Mouse (Mus musculus) MEL (cell line): ENCODE data around the gene Tmub1. TPM values are rescaled to one million over a fixed set of nuclear protein-coding genes. Genes with fewer than 3 reads are reported as not detected.

Source experiments
- DNase-seq: peaks from one replicate; pipeline ENCODE4 v3.0.0; 2011; ENCODE audit warnings: low read depth, low spot score
- H3K27ac ChIP-seq: 2 replicates; pipeline ENCODE4 v1.5.1; 2012; ENCODE audit warnings: low read depth, mild to moderate bottlenecking, control low read depth, low read length, moderate library complexity; ENCODE audit not compliant: control insufficient read depth
- H3K27me3 ChIP-seq, 2 experiments: fragments of 150-350 bp in 1 of 2; sonication (generic) in 1 of 2; 2 replicates each; pipeline ENCODE4 v1.6.1; 2012; ENCODE audit warnings: low read length in 2 of 2, mild to moderate bottlenecking in 2 of 2, improper control_type of control experiment in 1 of 2, moderate library complexity in 1 of 2; ENCODE audit not compliant: insufficient read depth in 2 of 2, control insufficient read depth in 1 of 2
- H3K36me3 ChIP-seq, 2 experiments: 2 replicates each; pipeline ENCODE4 v1.6.1; 2012 to 2014; ENCODE audit warnings: low read length in 2 of 2, improper control_type of control experiment in 1 of 2, inconsistent platforms in 1 of 2, mild to moderate bottlenecking in 1 of 2; ENCODE audit not compliant: insufficient read depth in 2 of 2, control insufficient read depth in 1 of 2
- H3K4me1 ChIP-seq, 2 experiments: fragments of 150-350 bp in 1 of 2; sonication (generic) in 1 of 2; 2 replicates each; pipeline ENCODE4 v1.6.1; 2012; ENCODE audit warnings: low read length in 2 of 2, improper control_type of control experiment in 1 of 2, mild to moderate bottlenecking in 1 of 2; ENCODE audit not compliant: insufficient read depth in 2 of 2, control insufficient read depth in 1 of 2
- H3K4me3 ChIP-seq, 2 experiments: fragments of 150-350 bp in 1 of 2; sonication (generic) in 1 of 2; 2 replicates each; pipeline ENCODE4 v1.5.1; 2012; ENCODE audit warnings: low read depth in 2 of 2, low read length in 2 of 2, mild to moderate bottlenecking in 2 of 2, moderate library complexity in 2 of 2, control low read depth in 1 of 2, improper control_type of control experiment in 1 of 2; ENCODE audit not compliant: control insufficient read depth in 1 of 2, insufficient read depth in 1 of 2
- H3K79me2 ChIP-seq: 2 replicates; pipeline ENCODE4 v1.6.1; 2012; ENCODE audit warnings: mild to moderate bottlenecking, low read length, moderate library complexity; ENCODE audit not compliant: control insufficient read depth, poor library complexity, insufficient read depth
- H3K9ac ChIP-seq: 2 replicates; pipeline ENCODE4 v1.6.1; 2012; ENCODE audit warnings: low read depth, mild to moderate bottlenecking, control low read depth, low read length, moderate library complexity; ENCODE audit not compliant: control insufficient read depth, poor library complexity, severe bottlenecking
- H3K9me3 ChIP-seq: fragments of 150-350 bp; sonication (generic); replicated peaks from 2 replicates; pipeline ENCODE4 v1.6.1; 2012; ENCODE audit warnings: mild to moderate bottlenecking, low read length, improper control_type of control experiment, moderate library complexity; ENCODE audit not compliant: insufficient read depth
- BHLHE40 ChIP-seq: IDR thresholded peaks from 2 replicates; pipeline ENCODE4 v1.6.1; 2012; ENCODE audit warnings: low read depth, mild to moderate bottlenecking, inconsistent platforms, low read length, improper control_type of control experiment, borderline replicate concordance
- E2F4 ChIP-seq: IDR thresholded peaks from 2 replicates; pipeline ENCODE4 v1.6.1; 2011; ENCODE audit warnings: low read depth, low read length, improper control_type of control experiment, borderline replicate concordance
- ELF1 ChIP-seq: IDR thresholded peaks from 2 replicates; pipeline ENCODE4 v1.6.1; 2014; ENCODE audit warnings: low read depth, mild to moderate bottlenecking, inconsistent platforms, low read length, improper control_type of control experiment, moderate library complexity
- EP300 ChIP-seq, 2 experiments: IDR thresholded peaks; 2 replicates each; pipeline ENCODE4 v1.6.1; 2011; ENCODE audit warnings: improper control_type of control experiment in 2 of 2, low read length in 2 of 2, low read depth in 1 of 2, mild to moderate bottlenecking in 1 of 2
- ETS1 ChIP-seq: IDR thresholded peaks from 2 replicates; pipeline ENCODE4 v1.6.1; 2012; ENCODE audit warnings: low read depth, mild to moderate bottlenecking, inconsistent platforms, low read length, improper control_type of control experiment, moderate library complexity
- GATA1 ChIP-seq: IDR thresholded peaks from 2 replicates; pipeline ENCODE4 v1.6.1; 2011; ENCODE audit warnings: low read depth, low read length, improper control_type of control experiment
- HCFC1 ChIP-seq: IDR thresholded peaks from 2 replicates; pipeline ENCODE4 v1.6.1; 2012; ENCODE audit warnings: low read depth, mild to moderate bottlenecking, inconsistent platforms, low read length, improper control_type of control experiment, moderate library complexity
- KAT2A ChIP-seq: conservative IDR thresholded peaks from 2 replicates; pipeline ENCODE4 v1.6.1; 2012; ENCODE audit warnings: low read depth, low read length, improper control_type of control experiment, inconsistent platforms
- MAX ChIP-seq: IDR thresholded peaks from 2 replicates; pipeline ENCODE4 v1.6.1; 2011; ENCODE audit warnings: low read length, improper control_type of control experiment
- MAZ ChIP-seq: IDR thresholded peaks from 2 replicates; pipeline ENCODE4 v1.6.1; 2012; ENCODE audit warnings: low read depth, mild to moderate bottlenecking, inconsistent platforms, low read length, improper control_type of control experiment
- MEF2A ChIP-seq: IDR thresholded peaks from 2 replicates; pipeline ENCODE4 v1.6.1; 2014; ENCODE audit warnings: low read depth, mild to moderate bottlenecking, inconsistent platforms, low read length, improper control_type of control experiment; ENCODE audit not compliant: poor library complexity, insufficient replicate concordance, severe bottlenecking; ENCODE audit errors: extremely low read depth
- MXI1 ChIP-seq: IDR thresholded peaks from 2 replicates; pipeline ENCODE4 v1.6.1; 2011; ENCODE audit warnings: mild to moderate bottlenecking, low read depth, low read length, improper control_type of control experiment
- MYC ChIP-seq: IDR thresholded peaks from 2 replicates; pipeline ENCODE4 v1.6.1; 2011; ENCODE audit warnings: low read depth, mild to moderate bottlenecking, low read length, improper control_type of control experiment, moderate library complexity
- NELFE ChIP-seq: IDR thresholded peaks from 2 replicates; pipeline ENCODE4 v1.6.1; 2011; ENCODE audit warnings: low read depth, low read length, improper control_type of control experiment
- NRF1 ChIP-seq: IDR thresholded peaks from 2 replicates; pipeline ENCODE4 v1.6.1; 2014; ENCODE audit warnings: low read depth, mild to moderate bottlenecking, inconsistent platforms, low read length, improper control_type of control experiment, moderate library complexity; ENCODE audit not compliant: poor library complexity, insufficient read depth, severe bottlenecking
- POLR2A ChIP-seq, 2 experiments: IDR thresholded peaks; 2 replicates each; pipeline ENCODE4 v1.6.1; 2011 to 2012; ENCODE audit warnings: low read length in 2 of 2, mild to moderate bottlenecking in 2 of 2, control low read depth in 1 of 2, improper control_type of control experiment in 1 of 2, low read depth in 1 of 2, moderate library complexity in 1 of 2; ENCODE audit not compliant: control insufficient read depth in 1 of 2, insufficient read depth in 1 of 2, poor library complexity in 1 of 2
- POLR2AphosphoS2 ChIP-seq: IDR thresholded peaks from 2 replicates; pipeline ENCODE4 v1.6.1; 2011; ENCODE audit warnings: low read length, improper control_type of control experiment
- POLR2AphosphoS5 ChIP-seq: IDR thresholded peaks from 2 replicates; pipeline ENCODE4 v1.6.1; 2012; ENCODE audit warnings: low read depth, borderline replicate concordance, mild to moderate bottlenecking, inconsistent platforms, low read length, moderate library complexity, mixed read lengths
- RAD21 ChIP-seq: IDR thresholded peaks from 2 replicates; pipeline ENCODE4 v1.6.1; 2011; ENCODE audit warnings: mild to moderate bottlenecking, low read depth, low read length, improper control_type of control experiment
- RCOR1 ChIP-seq: IDR thresholded peaks from 2 replicates; pipeline ENCODE4 v1.6.1; 2012; ENCODE audit warnings: low read depth, mild to moderate bottlenecking, inconsistent platforms, low read length, improper control_type of control experiment
- SIN3A ChIP-seq: IDR thresholded peaks from 2 replicates; pipeline ENCODE4 v1.6.1; 2012; ENCODE audit warnings: low read length, improper control_type of control experiment, inconsistent platforms
- SMC3 ChIP-seq: IDR thresholded peaks from 2 replicates; pipeline ENCODE4 v1.6.1; 2011; ENCODE audit warnings: low read depth, low read length, improper control_type of control experiment
- TBP ChIP-seq: IDR thresholded peaks from 2 replicates; pipeline ENCODE4 v1.8.0; 2011; ENCODE audit warnings: low read depth, low read length, improper control_type of control experiment
- TCF12 ChIP-seq: IDR thresholded peaks from 2 replicates; pipeline ENCODE4 v1.6.1; 2014; ENCODE audit warnings: low read depth, mild to moderate bottlenecking, inconsistent platforms, low read length, improper control_type of control experiment, moderate library complexity
- UBTF ChIP-seq: IDR thresholded peaks from 2 replicates; pipeline ENCODE4 v1.6.1; 2012; ENCODE audit warnings: low read depth, mild to moderate bottlenecking, inconsistent platforms, low read length, improper control_type of control experiment, moderate library complexity, borderline replicate concordance; ENCODE audit not compliant: insufficient read depth
- ZKSCAN1 ChIP-seq: IDR thresholded peaks from 2 replicates; pipeline ENCODE4 v1.6.1; 2012; ENCODE audit warnings: low read depth, mild to moderate bottlenecking, inconsistent platforms, low read length, improper control_type of control experiment, moderate library complexity
- ZMIZ1 ChIP-seq: IDR thresholded peaks from 2 replicates; pipeline ENCODE4 v1.6.1; 2012; ENCODE audit warnings: low read depth, mild to moderate bottlenecking, inconsistent platforms, low read length, improper control_type of control experiment, moderate library complexity
- polyA plus RNA-seq, 2 experiments: library from polyadenylated mRNA; stranded (reverse) in 1 of 2; unstranded in 1 of 2; fragments of >175 nt in 1 of 2; fragments of >200 nt in 1 of 2; gene quantifications; 2 replicates each; pipeline versions ENCODE4 v1.2.1 to v1.2.4; 2012; ENCODE audit warnings: low replicate concordance in 2 of 2, low read depth in 1 of 2; ENCODE audit not compliant: insufficient read length in 2 of 2, insufficient read depth in 1 of 2, missing spikeins in 1 of 2
- total RNA-seq: library from RNA; depleted of rRNA; stranded (reverse); fragments of 300-350 nt; gene quantifications from 2 replicates; pipeline ENCODE4 v1.2.3, GENCODE M21; 2012

Gene Tmub1
- total and polyA plus RNA-seq, 3 experiments, result 17.8 to 36.0 TPM; not detected in 1

DNA sequence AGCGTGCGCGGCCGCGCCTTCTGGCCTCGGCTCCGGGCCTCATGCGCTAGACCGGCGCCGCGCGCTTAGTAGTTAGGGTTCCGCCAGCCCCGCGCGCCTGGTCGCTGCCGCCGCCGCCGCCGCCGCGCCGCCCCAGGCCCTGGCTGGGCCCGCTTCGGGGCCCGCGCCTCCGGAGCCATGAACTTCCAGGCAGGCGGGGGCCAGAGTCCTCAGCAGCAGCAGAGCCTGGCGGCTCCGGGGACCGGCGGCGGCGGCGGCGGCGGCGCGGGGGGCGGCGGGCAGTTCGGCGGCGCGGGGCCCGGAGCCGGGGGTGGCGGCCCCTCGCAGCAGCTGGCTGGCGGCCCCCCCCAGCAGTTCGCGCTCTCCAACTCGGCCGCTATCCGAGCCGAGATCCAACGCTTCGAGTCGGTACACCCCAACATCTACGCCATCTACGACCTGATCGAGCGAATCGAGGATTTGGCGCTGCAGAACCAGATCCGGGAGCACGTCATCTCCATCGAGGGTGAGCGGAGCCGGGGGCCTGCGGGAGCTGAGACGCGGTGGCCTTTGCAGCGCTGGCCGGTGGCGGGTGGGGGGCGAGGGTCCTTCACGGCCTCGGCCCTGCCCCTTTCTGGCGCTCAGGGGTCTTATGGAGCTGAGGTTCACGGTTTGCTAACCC, 4.5 kb upstream of the Tmub1 start, which contains the start of gene Agap3:
TSS of gene Agap3 (plus strand) at position 148 of the 661 bp plus-strand sequence.
- peaks cover 54% of the 10 kb centered on the region for H3K79me2 ChIP-seq
- H3K36me3 ChIP-seq, result peaks cover 0 to 19% of the 10 kb centered on the region in 2 experiments; a peak in 3 of 4 replicates
- peaks cover 8 to 19% of the 10 kb centered on the region in 2 experiments for H3K4me1 ChIP-seq
- TF ChIP-seq E2F4 (0 out of 2 replicates have a peak, but pooled peaks have one; percentile 1), POLR2A (IDR thresholded peaks at IDR 0.05; ENCODE audit: control insufficient read depth in 1 of 2, insufficient read depth in 1 of 2, low read depth in 1 of 2, low read length in 2 of 2, poor library complexity in 1 of 2) (peak in 1 of 2 experiments; percentile 0; a peak in 2 of 4 replicates), KAT2A (no peak)
- DNase-seq, result peak; percentile 71
- H3K9me3 ChIP-seq, result no peaks in the 10 kb centered on the region
- no peaks in the 10 kb centered on the region for H3K27me3 ChIP-seq
- peak within 1 kb of the TSS; percentile 88 for H3K27ac ChIP-seq
- peak within 1 kb of the TSS; percentile 87 for H3K9ac ChIP-seq
- H3K4me3 ChIP-seq, result peak within 1 kb of the TSS; percentile 77 to 98

- peak; percentile 97 for DNase-seq
- Histone ChIP-seq H3K4me1 (peaks cover 11 to 24% of the 10 kb centered on the region in 2 experiments), H3K79me2 (peaks cover 49% of the 10 kb centered on the region), H3K27me3 (no peaks in the 10 kb centered on the region), H3K9me3 (no peaks in the 10 kb centered on the region), H3K4me3 (peak overlapping the region; percentile 77 to 98), H3K36me3 (peaks cover 0 to 24% of the 10 kb centered on the region in 2 experiments; a peak in 2 of 4 replicates), H3K27ac (peak overlapping the region; percentile 88), H3K9ac (peak overlapping the region; percentile 87)
- TF ChIP-seq MAZ (peak; percentile 64; the same call in 1 of the 2 replicates), MYC (peak; percentile 80), ZMIZ1 (peak; percentile 91), ETS1 (peak; percentile 39; the same call in 1 of the 2 replicates), POLR2AphosphoS2 (peak; percentile 78), MAX (peak; percentile 82), SIN3A (peak; percentile 81), ELF1 (peak; percentile 61), MXI1 (peak; percentile 89), RAD21 (no peak), RCOR1 (no peak), SMC3 (no peak), UBTF (no peak), NELFE (peak; percentile 92), HCFC1 (peak; percentile 71), BHLHE40 (peak; percentile 43; the same call in 1 of the 2 replicates), TCF12 (peak; percentile 54; the same call in 1 of the 2 replicates), POLR2AphosphoS5 (no peak), TBP (peak; percentile 41; the same call in 1 of the 2 replicates), GATA1 (no peak), NRF1 (peak; percentile 68), ZKSCAN1 (no peak), EP300 (IDR thresholded peaks at IDR 0.05; ENCODE audit: low read depth in 1 of 2, low read length in 2 of 2) (0 out of 4 replicates have a peak, but pooled peaks of 1 of the 2 experiments have one; percentile 22), POLR2A (IDR thresholded peaks at IDR 0.05; ENCODE audit: control insufficient read depth in 1 of 2, insufficient read depth in 1 of 2, low read depth in 1 of 2, low read length in 2 of 2, poor library complexity in 1 of 2) (peak; percentile 89), MEF2A (peak; percentile 22; the same call in 1 of the 2 replicates), E2F4 (peak; percentile 19; the same call in 1 of the 2 replicates)
Observed at GRCm38 (mm10) chr5:24451264-24452029, 3.8 kb upstream of the Tmub1 start.
